Mouse (Mus musculus): ENCODE results near the gene Ptprt. TPM values are rescaled to one million over a fixed set of nuclear protein-coding genes. Genes with fewer than 3 reads are reported as not detected.

Gene Ptprt
- total and polyA plus RNA-seq, 3 experiments, result 0.76 TPM; not detected in 2

DNA sequence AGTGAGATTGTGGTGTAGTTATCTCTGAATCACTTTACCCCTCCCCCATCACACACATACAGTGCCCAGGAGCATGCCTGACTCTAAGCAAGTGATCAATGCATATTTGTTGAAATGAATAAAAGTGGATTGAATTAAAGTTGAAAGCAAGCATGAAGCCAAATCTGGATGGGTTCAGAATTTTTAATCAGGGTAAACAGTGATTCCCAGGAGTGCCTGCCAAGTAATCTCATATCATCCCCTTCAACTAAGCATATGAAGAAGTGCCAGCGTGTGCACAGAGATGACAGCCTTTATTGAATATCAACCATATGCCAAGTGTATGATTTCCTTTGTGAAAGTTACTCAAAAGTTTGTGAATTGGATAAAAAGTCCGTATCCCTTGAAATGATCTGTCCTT is 893.4 kb downstream of the Ptprt start:
- no peak for TF ChIP-seq POLR2AphosphoS2 (IDR thresholded peaks at IDR 0.05; ENCODE audit: low read depth, low read length)
- no peak for TF ChIP-seq ZNF384 (IDR thresholded peaks at IDR 0.05; ENCODE audit: low read depth, low read length)
- TF ChIP-seq MAX (IDR thresholded peaks at IDR 0.05; ENCODE audit: low read length), result no peak
- no peak for TF ChIP-seq IRF4 (IDR thresholded peaks at IDR 0.05; ENCODE audit: low read depth, low read length)
- no peak for TF ChIP-seq KAT2A (IDR thresholded peaks at IDR 0.05; ENCODE audit: insufficient replicate concordance, low read length)
- TF ChIP-seq NELFE (IDR thresholded peaks at IDR 0.05; ENCODE audit: low read depth, low read length), result no peak
- no peak for TF ChIP-seq E2F4 (IDR thresholded peaks at IDR 0.05; ENCODE audit: insufficient replicate concordance, low read depth, low read length)
- no peak for TF ChIP-seq MYC (IDR thresholded peaks at IDR 0.05; ENCODE audit: low read depth, low read length)
- no peak for TF ChIP-seq MAFK (IDR thresholded peaks at IDR 0.05; ENCODE audit: insufficient replicate concordance, low read length)
- TF ChIP-seq POLR2A (IDR thresholded peaks at IDR 0.05; ENCODE audit: low read depth, low read length), result no peak
- TF ChIP-seq ZMIZ1 (IDR thresholded peaks at IDR 0.05; ENCODE audit: low read depth, low read length), result no peak
- no peak for TF ChIP-seq HCFC1 (IDR thresholded peaks at IDR 0.05; ENCODE audit: low read depth, low read length)
- TF ChIP-seq ETS1 (conservative IDR thresholded peaks at IDR 0.05; ENCODE audit: low read depth, low read length), result no peak
- TF ChIP-seq ZC3H11A (IDR thresholded peaks at IDR 0.05; ENCODE audit: low read depth, low read length), result no peak
- no peaks in the 10 kb centered on the region for H3K27me3 ChIP-seq (replicated peaks)
- H3K9ac ChIP-seq (ENCODE audit: insufficient read depth, low read depth), result no peak overlapping the region
- no peak overlapping the region for H3K27ac ChIP-seq (ENCODE audit: insufficient read depth, low read depth)
- peaks cover 66% of the 10 kb centered on the region for H3K9me3 ChIP-seq (replicated peaks; ENCODE audit: low read length)
- no peaks in the 10 kb centered on the region for H3K36me3 ChIP-seq (replicated peaks in 1 of 2; ENCODE audit: control insufficient read depth in 1 of 2, insufficient read depth in 1 of 2, low read length in 1 of 2)
- dilution Hi-C loops (cut with MboI; ENCODE audit: extremely low pct_ligation_motif_present, extremely low pct_unique_long_range_greater_than_20kb, low sequenced_read_pairs) (no loop called here), in situ Hi-C loops (cut with MboI; ENCODE audit: low pct_ligation_motif_present, low pct_unique_long_range_greater_than_20kb, low sequenced_read_pairs) (no loop called here)
- H3K4me2 ChIP-seq (ENCODE audit: insufficient read depth, low read depth, poor library complexity, severe bottlenecking), result no peak overlapping the region
- DNase-seq (ENCODE audit: extremely low read depth), result no peak
- H3K4me1 ChIP-seq (ENCODE audit: control insufficient read depth in 1 of 2, insufficient read depth in 2 of 2), result no peaks in the 10 kb centered on the region
- H3K79me2 ChIP-seq (replicated peaks; ENCODE audit: control insufficient read depth, extremely low read depth, insufficient read depth, poor library complexity, severe bottlenecking), result no peaks in the 10 kb centered on the region
- no peak overlapping the region for H3K4me3 ChIP-seq (replicated peaks in 1 of 3; ENCODE audit: low read depth in 2 of 3, low read length in 2 of 3, poor library complexity in 1 of 3)

DNA sequence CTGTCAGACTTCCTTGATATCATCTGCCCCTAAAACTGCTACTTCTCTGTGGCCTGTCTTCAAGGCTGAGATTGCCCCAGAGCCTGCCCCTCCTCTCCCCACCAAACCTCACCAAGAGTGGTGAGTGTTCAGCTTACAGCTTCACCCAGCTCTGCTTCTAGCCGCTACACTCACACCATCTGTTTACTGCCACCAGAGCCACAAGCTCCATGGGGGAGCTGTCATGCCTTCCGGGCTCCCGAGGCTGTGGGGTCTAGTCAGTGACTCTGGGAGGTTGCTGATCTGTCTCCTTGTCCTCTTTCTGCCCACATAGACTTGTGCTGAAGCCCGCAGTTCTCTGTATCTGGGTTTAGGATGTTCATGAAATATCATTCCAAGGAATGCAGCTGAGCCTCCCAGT is 947.9 kb downstream of the Ptprt start:
- Histone ChIP-seq H3K4me1 (ENCODE audit: control insufficient read depth in 1 of 2, insufficient read depth in 2 of 2) (no peaks in the 10 kb centered on the region), H3K36me3 (replicated peaks in 1 of 2; ENCODE audit: control insufficient read depth in 1 of 2, insufficient read depth in 1 of 2, low read length in 1 of 2) (no peaks in the 10 kb centered on the region), H3K27ac (ENCODE audit: insufficient read depth, low read depth) (no peak overlapping the region), H3K79me2 (replicated peaks; ENCODE audit: control insufficient read depth, extremely low read depth, insufficient read depth, poor library complexity, severe bottlenecking) (no peaks in the 10 kb centered on the region), H3K9me3 (replicated peaks; ENCODE audit: low read length) (peaks cover 77% of the 10 kb centered on the region), H3K4me2 (ENCODE audit: insufficient read depth, low read depth, poor library complexity, severe bottlenecking) (no peak overlapping the region), H3K4me3 (replicated peaks in 1 of 3; ENCODE audit: low read depth in 2 of 3, low read length in 2 of 3, poor library complexity in 1 of 3) (no peak overlapping the region), H3K27me3 (replicated peaks) (no peaks in the 10 kb centered on the region), H3K9ac (ENCODE audit: insufficient read depth, low read depth) (no peak overlapping the region)
- DNase-seq (ENCODE audit: extremely low read depth), result no peak
- TF ChIP-seq MAZ (IDR thresholded peaks at IDR 0.05; ENCODE audit: low read depth, low read length) (no peak), USF2 (conservative IDR thresholded peaks at IDR 0.05; ENCODE audit: low read depth, low read length) (no peak), MXI1 (IDR thresholded peaks at IDR 0.05; ENCODE audit: low read depth, low read length) (no peak)
- dilution Hi-C loops (cut with MboI; ENCODE audit: extremely low pct_ligation_motif_present, extremely low pct_unique_long_range_greater_than_20kb, low sequenced_read_pairs) (no loop called here), in situ Hi-C loops (cut with MboI; ENCODE audit: low pct_ligation_motif_present, low pct_unique_long_range_greater_than_20kb, low sequenced_read_pairs) (no loop called here)

Measured in CH12.LX (cell line).